Mouse (Mus musculus) midbrain, embryonic 13.5 days (tissue): Measurements from ENCODE around the gene Fam118a. TPM values are rescaled to one million over a fixed set of nuclear protein-coding genes. Genes with fewer than 3 reads are reported as not detected.
"Not testable (repeated sequence)": the region's sequence is repeated elsewhere in the genome, so short reads cannot be mapped to it uniquely, and the experiment has no call there.

Experiments
- ATAC-seq: fragments of 200-750 bp; cut with Nextera tagmentation; 2 replicates; pipeline ENCODE4 v1.8.0; 2017; ENCODE audit warnings: mild to moderate bottlenecking, moderate TSS enrichment, moderate library complexity
- H3K27ac ChIP-seq: fragments of 300-500 bp; sonication (generic); 2 replicates; pipeline ENCODE4 v1.5.1; 2015; ENCODE audit warnings: inconsistent platforms, mild to moderate bottlenecking, moderate library complexity
- H3K27me3 ChIP-seq: fragments of 300-500 bp; sonication (generic); 2 replicates; pipeline ENCODE4 v1.6.1; 2015; ENCODE audit warnings: mild to moderate bottlenecking, inconsistent platforms
- H3K36me3 ChIP-seq: fragments of 300-500 bp; sonication (generic); 2 replicates; pipeline ENCODE4 v1.6.1; 2015; ENCODE audit warnings: mild to moderate bottlenecking, inconsistent platforms
- H3K4me1 ChIP-seq: fragments of 300-500 bp; sonication (generic); replicated peaks from 2 replicates; pipeline ENCODE4 v1.6.1; 2015; ENCODE audit warnings: inconsistent platforms
- H3K4me2 ChIP-seq: fragments of 300-500 bp; sonication (generic); replicated peaks from 2 replicates; pipeline ENCODE4 v1.6.1; 2015; ENCODE audit warnings: moderate library complexity, mild to moderate bottlenecking, inconsistent platforms
- H3K4me3 ChIP-seq: fragments of 300-500 bp; sonication (generic); replicated peaks from 2 replicates; pipeline ENCODE4 v1.5.1; 2015; ENCODE audit warnings: mild to moderate bottlenecking, inconsistent platforms
- H3K9ac ChIP-seq: fragments of 300-500 bp; sonication (generic); replicated peaks from 2 replicates; pipeline ENCODE4 v1.6.1; 2015; ENCODE audit warnings: mild to moderate bottlenecking, inconsistent platforms
- H3K9me3 ChIP-seq: fragments of 300-500 bp; sonication (generic); 2 replicates; pipeline ENCODE4 v1.6.1; 2016; ENCODE audit warnings: mild to moderate bottlenecking, inconsistent platforms
- WGBS: fragments of 180-500 bp; shearing (Covaris S2); methylation state at CpG from one replicate; pipeline ENCODE4 v1.1.7; 2015; 5-methylcytosine and 5-hydroxymethylcytosine counted together
- polyA plus RNA-seq: library from polyadenylated mRNA; unstranded; fragments of >200 nt; fragmentation: Nextera tagmentation; extraction: Ambion mirVana; gene quantifications from 2 replicates; pipeline ENCODE4 v1.2.1, GENCODE M21; 2015

Fam118a gene
- 24.4 and 26.0 TPM in 2 replicates for polyA plus RNA-seq

GRCm38 (mm10) chr15:85028648-85029047, at the start of gene Fam118a:
Fam118a (plus strand) TSS chr15:85028948.
- H3K9me3 ChIP-seq, H3K4me3 ChIP-seq, ATAC-seq, H3K4me2 ChIP-seq, H3K4me1 ChIP-seq, H3K27me3 ChIP-seq, H3K27ac ChIP-seq, H3K9ac ChIP-seq, H3K36me3 ChIP-seq: not testable (repeated sequence)
- WGBS: 54% methylated on average over 1 of the region's 1 CpGs

GRCm38 (mm10) chr15:84981609-84982313, 47.0 kb upstream of the Fam118a start:
- H3K4me1 ChIP-seq: peaks cover 34% of the 10 kb centered on the region
- 89% methylated on average over 9 of the region's 9 CpGs for WGBS

GRCm38 (mm10) chr15:84982888-84983287, 45.9 kb upstream of the Fam118a start:
- H3K36me3 ChIP-seq: no peaks in the 10 kb centered on the region; the same call in 1 of the 2 replicates
- no peak overlapping the region for H3K27ac ChIP-seq
- H3K4me3 ChIP-seq: no peak overlapping the region
- peaks cover 33% of the 10 kb centered on the region for H3K4me1 ChIP-seq
- WGBS: 94% methylated on average over 3 of the region's 3 CpGs
- ATAC-seq: no peak
- H3K4me2 ChIP-seq: no peak overlapping the region
- H3K9ac ChIP-seq: no peak overlapping the region
- H3K27me3 ChIP-seq: no peaks in the 10 kb centered on the region
- no peaks in the 10 kb centered on the region for H3K9me3 ChIP-seq

More at GRCm38 (mm10) chr15:84981609-84982313, 47.0 kb upstream of the Fam118a start:
- no peak overlapping the region for H3K27ac ChIP-seq
- H3K4me3 ChIP-seq: no peak overlapping the region
- H3K9me3 ChIP-seq: no peaks in the 10 kb centered on the region
- no peak overlapping the region for H3K4me2 ChIP-seq
- no peaks in the 10 kb centered on the region; the same call in 1 of the 2 replicates for H3K36me3 ChIP-seq
- H3K27me3 ChIP-seq: no peaks in the 10 kb centered on the region
- no peak overlapping the region for H3K9ac ChIP-seq
- ATAC-seq: no peak

GRCm38 (mm10) chr15:84983721-84984120, 45.0 kb upstream of the Fam118a start:
- no peaks in the 10 kb centered on the region; the same call in 1 of the 2 replicates for H3K27me3 ChIP-seq
- peaks cover 38% of the 10 kb centered on the region for H3K4me1 ChIP-seq
- no peak overlapping the region for H3K4me3 ChIP-seq
- WGBS: 91% methylated on average over 7 of the region's 7 CpGs
- H3K27ac ChIP-seq: no peak overlapping the region
- H3K36me3 ChIP-seq: no peaks in the 10 kb centered on the region; the same call in 1 of the 2 replicates
- H3K4me2 ChIP-seq: no peak overlapping the region
- ATAC-seq: no peak
- H3K9me3 ChIP-seq: no peaks in the 10 kb centered on the region
- no peak overlapping the region for H3K9ac ChIP-seq

- Histone ChIP-seq H3K4me2 (peak overlapping the region; percentile 84), H3K4me1 (peaks cover 48% of the 10 kb centered on the region), H3K9me3 (no peaks in the 10 kb centered on the region), H3K27ac (no peak overlapping the region), H3K9ac (peak overlapping the region; percentile 94; the same call in 1 of the 2 replicates), H3K27me3 (peaks cover 4% of the 10 kb centered on the region; the same call in 1 of the 2 replicates), H3K4me3 (peak overlapping the region; percentile 81), H3K36me3 (no peaks in the 10 kb centered on the region)
- WGBS: 90% methylated on average over 12 of the region's 12 CpGs
- no peak for ATAC-seq
Measured at GRCm38 (mm10) chr15:84985516-84986160, 43.1 kb upstream of the Fam118a start.

GRCm38 (mm10) chr15:84986171-84987019, 42.4 kb upstream of the Fam118a start:
- Histone ChIP-seq H3K4me3 (peak overlapping the region; percentile 81), H3K9ac (peak overlapping the region; percentile 94), H3K4me2 (peak overlapping the region; percentile 84), H3K9me3 (no peaks in the 10 kb centered on the region), H3K36me3 (no peaks in the 10 kb centered on the region), H3K27ac (no peak overlapping the region), H3K27me3 (peaks cover 4% of the 10 kb centered on the region; the same call in 1 of the 2 replicates), H3K4me1 (peaks cover 48% of the 10 kb centered on the region)
- ATAC-seq: no peak
- WGBS: 67% methylated on average over 4 of the region's 4 CpGs

GRCm38 (mm10) chr15:84987020-84987815, 41.5 kb upstream of the Fam118a start:
- Histone ChIP-seq H3K4me3 (peak overlapping the region; percentile 81), H3K9ac (peak overlapping the region; percentile 94), H3K4me2 (peak overlapping the region; percentile 84), H3K9me3 (no peaks in the 10 kb centered on the region), H3K27ac (peak overlapping the region; percentile 82), H3K4me1 (peaks cover 45% of the 10 kb centered on the region), H3K36me3 (no peaks in the 10 kb centered on the region), H3K27me3 (peaks cover 4% of the 10 kb centered on the region; the same call in 1 of the 2 replicates)
- peak; percentile 71 for ATAC-seq
- WGBS: under 1% methylated on average over 51 of the region's 53 CpGs

GRCm38 (mm10) chr15:84987874-84988825, 40.6 kb upstream of the Fam118a start, which contains the start of gene 5031439G07Rik:
5031439G07Rik (minus strand) TSS chr15:84988551.
- Histone ChIP-seq H3K9me3 (no peaks in the 10 kb centered on the region), H3K9ac (peak within 1 kb of the TSS; percentile 94), H3K4me3 (peak within 1 kb of the TSS; percentile 81), H3K36me3 (no peaks in the 10 kb centered on the region), H3K4me2 (peak within 1 kb of the TSS; percentile 84), H3K4me1 (peaks cover 45% of the 10 kb centered on the region), H3K27ac (peak within 1 kb of the TSS; percentile 82), H3K27me3 (peaks cover 4% of the 10 kb centered on the region; the same call in 1 of the 2 replicates)
- 2% methylated on average over 34 of the region's 59 CpGs for WGBS
- peak; percentile 87 for ATAC-seq

- Histone ChIP-seq H3K9me3 (no peaks in the 10 kb centered on the region), H3K27me3 (peaks cover 9% of the 10 kb centered on the region; the same call in 1 of the 2 replicates), H3K4me3 (no peak overlapping the region), H3K4me2 (no peak overlapping the region), H3K27ac (no peak overlapping the region), H3K9ac (no peak overlapping the region), H3K36me3 (no peaks in the 10 kb centered on the region), H3K4me1 (peaks cover 40% of the 10 kb centered on the region)
- ATAC-seq: no peak
- 63% methylated on average over 3 of the region's 3 CpGs for WGBS
Measured at GRCm38 (mm10) chr15:84989098-84989497, 39.6 kb upstream of the Fam118a start.

GRCm38 (mm10) chr15:84989771-84990170, 39.0 kb upstream of the Fam118a start:
- ATAC-seq: no peak

More at GRCm38 (mm10) chr15:84989771-84990170, 39.0 kb upstream of the Fam118a start:
- no peak overlapping the region for H3K4me2 ChIP-seq
- no peak overlapping the region for H3K9ac ChIP-seq
- WGBS: 40% methylated on average over 7 of the region's 7 CpGs
- peaks cover 15% of the 10 kb centered on the region for H3K27me3 ChIP-seq
- no peak overlapping the region for H3K27ac ChIP-seq
- no peak overlapping the region for H3K4me3 ChIP-seq
- H3K9me3 ChIP-seq: no peaks in the 10 kb centered on the region
- H3K36me3 ChIP-seq: no peaks in the 10 kb centered on the region
- H3K4me1 ChIP-seq: peaks cover 40% of the 10 kb centered on the region
